Mouse (Mus musculus) megakaryocyte-erythroid progenitor cell, adult 5-6 weeks (primary cell): ENCODE results near the gene Ggt5. TPM values are rescaled to one million over a fixed set of nuclear protein-coding genes. Genes with fewer than 3 reads are reported as not detected.
"Not testable (repeated sequence)": the region's sequence is repeated elsewhere in the genome, so short reads cannot be mapped to it uniquely, and the experiment has no call there.

Experiments used
- ATAC-seq: replicated peaks from 2 replicates; pipeline ENCODE4 v1.8.0; 2016; ENCODE audit warnings: mild to moderate bottlenecking, inconsistent platforms; ENCODE audit not compliant: severe bottlenecking, poor library complexity, low FRiP score, low TSS enrichment
- total RNA-seq, 2 experiments: library from RNA; stranded (forward) in 1 of 2; stranded (reverse) in 1 of 2; fragments of 200-1000, 215-1000 nt in 1 of 2; fragments of >200 nt in 1 of 2; fragmentation: Nextera tagmentation in 1 of 2; gene quantifications; 2 replicates each; pipeline ENCODE4 v1.2.3; 2014 to 2017

The Ggt5 gene
- total RNA-seq, 2 experiments from 2014 or later = 0.52 to 0.70 TPM

DNA sequence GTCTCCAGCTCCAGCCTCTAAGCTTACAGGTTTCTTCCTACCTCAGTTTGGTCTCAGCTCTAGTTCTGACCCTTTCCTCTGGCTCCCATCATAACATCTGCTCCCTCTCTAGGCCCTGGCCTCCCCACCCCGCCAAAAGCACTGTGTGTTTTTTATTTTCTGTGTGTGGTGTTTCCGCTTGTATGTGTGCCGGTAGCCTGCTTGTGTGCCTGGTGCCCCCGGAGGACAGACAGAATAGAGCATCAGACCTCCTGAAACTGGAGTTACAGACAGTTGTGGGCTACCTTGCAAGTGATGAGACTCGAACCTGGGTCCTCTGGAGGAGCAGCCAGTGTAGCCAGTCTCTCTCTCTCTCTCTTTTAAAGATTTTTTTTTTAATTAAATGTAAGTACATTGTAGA, 22.8 kb upstream of the Ggt5 start:
- ATAC-seq = peak; percentile 29; the same call in 1 of the 2 replicates

DNA sequence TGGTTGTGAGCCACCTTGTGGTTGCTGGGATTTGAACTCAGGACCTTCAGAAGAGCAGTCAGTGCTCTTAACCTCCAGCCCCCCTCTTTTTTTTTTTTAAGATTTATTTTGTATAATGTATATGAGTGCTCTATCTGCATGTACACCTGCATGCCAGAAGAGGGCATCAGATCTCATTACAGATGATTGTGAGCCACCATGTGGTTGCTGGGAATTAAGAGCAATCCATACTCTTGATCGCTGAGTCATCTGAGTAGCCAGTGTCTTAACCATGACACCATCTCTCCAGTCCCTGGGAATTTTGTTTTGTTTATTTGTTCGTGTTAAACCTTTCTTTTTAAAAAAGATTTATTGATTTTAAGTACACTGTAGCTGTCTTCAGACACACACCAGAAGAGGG, 22.4 kb upstream of the Ggt5 start:
- not testable (repeated sequence) for ATAC-seq

DNA sequence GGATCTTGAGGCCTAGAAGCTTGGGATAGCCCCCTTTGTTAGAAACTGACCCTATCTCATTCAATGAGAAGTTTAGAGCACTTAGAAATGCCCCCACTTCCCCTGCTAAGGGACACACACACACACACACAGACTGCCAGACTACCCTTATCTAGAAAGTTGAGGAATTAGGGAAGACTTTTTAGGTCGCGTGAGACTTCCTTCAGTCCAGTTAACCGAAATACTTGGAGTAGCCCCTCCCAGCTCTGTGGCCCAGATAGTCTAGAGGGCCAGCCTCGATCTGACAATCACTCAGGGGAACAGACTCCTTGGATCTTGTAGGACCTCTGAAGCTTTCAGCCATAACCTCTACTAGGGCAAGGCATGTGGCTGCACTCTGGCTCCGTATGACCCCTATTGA, 21.1 kb upstream of the Ggt5 start:
- ATAC-seq = no peak

- no peak for ATAC-seq
Observed at GRCm38 (mm10) chr10:75568441-75568840, 20.7 kb upstream of the Ggt5 start.

DNA sequence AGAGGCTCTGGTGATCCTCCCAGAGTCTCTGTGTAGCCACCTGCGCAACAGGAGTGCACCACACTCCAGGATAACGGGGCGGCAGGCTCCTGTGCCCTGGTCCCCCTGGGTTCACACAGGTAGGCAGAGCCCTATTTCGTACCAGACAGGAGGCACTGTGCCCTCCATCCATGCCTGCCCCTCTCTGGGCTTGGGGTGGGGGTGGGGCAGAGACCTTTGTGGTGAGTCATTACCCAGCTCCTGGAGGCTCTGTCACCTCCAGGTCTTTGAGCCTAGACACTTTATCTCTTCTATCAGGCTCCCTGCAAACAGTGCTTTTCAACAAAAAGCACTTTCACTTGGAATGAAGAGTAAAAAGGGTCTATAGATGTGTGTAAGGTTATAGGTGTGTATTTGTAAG, 20.3 kb upstream of the Ggt5 start:
- no peak for ATAC-seq

DNA sequence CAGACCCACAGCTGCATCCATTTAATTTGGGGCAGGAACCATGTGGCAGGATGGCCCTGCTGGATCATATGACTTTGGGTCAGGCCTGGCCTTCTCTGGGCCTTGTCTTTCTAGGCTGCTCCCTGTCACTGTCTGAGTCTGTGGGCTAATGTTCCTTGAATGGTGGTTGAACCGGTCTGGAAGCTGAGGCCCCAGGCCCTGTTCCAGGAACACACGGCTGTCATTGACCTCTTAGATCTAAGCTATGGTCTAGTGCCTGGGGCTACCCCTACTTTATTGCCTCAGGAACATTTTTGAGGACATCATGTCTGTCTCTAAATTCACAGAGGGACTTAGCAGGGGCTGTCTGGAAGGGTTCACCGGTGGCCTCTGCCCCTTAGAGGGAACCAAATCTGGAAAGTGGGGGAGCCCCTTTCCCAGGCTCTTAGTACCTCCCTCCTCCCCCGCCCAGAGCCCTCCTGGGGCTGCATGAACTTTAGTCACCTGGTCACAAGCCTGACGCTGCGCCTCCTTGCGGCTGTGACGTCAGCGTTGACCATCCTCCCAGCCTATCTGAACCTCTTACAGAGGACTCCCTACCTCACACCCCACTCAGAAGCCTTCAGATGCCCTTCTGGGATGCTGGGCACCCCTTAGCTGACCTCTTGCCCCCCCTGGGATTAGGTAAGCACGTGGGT, 18.0 kb upstream of the Ggt5 start:
- no peak for ATAC-seq

DNA sequence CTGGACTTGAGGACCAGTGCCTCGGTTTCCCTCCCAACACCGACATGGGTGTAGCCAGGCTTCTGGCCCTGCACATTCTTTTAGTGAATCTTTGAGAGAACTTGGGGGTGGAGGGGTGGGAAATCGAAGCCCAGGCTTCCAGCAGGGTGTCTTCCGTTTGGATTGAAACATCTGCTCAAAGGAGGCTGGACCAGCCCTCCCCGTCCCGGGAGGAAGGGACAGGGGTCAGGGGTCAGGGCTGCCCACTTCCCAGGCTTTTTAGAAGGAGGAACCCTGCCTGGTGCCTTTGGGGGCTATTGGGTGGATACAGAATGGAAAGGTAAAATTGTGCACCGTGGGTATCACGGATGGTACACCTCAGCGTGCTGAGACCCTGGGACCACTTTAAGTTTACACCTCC, 17.2 kb upstream of the Ggt5 start:
- no peak for ATAC-seq

- ATAC-seq = no peak
Observed at GRCm38 (mm10) chr10:75573181-75573580, 16.0 kb upstream of the Ggt5 start.

DNA sequence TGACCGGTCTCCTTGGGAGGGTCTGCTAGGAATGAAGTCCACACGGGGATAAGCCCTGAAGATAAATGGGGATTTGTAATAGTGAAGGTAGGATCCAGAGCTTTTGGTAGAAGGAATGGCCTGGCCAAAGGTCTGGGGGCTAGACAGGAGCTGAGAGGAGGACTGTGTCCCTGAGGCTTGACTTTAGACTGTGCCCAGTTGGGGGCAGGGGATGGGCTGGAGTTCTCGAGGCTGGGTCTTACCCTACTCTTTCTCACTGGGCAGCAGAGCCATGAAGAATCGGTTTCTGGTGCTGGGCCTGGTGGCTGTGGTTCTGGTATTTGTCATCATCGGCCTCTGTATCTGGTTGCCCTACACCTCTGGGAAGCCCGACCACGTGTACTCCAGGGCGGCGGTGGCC, 15.2 kb upstream of the Ggt5 start:
- ATAC-seq = no peak

DNA sequence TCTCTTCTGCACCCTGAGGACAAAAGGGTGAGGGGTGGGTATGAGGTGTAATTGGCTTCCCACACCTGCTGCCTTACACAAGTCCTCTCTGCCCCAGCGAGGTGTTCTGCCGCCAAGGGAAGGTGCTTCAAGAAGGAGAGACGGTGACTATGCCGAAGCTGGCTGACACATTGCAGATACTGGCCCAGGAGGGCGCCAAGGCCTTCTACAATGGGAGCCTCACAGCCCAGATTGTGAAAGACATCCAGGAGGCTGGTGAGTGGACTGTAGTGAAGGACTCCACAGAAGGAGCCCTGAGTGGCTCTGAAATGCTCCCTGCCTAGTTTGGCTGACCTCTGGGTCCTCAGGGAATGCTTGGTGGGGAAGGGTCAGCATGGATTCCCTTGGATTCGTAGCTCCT, 10.0 kb upstream of the Ggt5 start:
- ATAC-seq = no peak

DNA sequence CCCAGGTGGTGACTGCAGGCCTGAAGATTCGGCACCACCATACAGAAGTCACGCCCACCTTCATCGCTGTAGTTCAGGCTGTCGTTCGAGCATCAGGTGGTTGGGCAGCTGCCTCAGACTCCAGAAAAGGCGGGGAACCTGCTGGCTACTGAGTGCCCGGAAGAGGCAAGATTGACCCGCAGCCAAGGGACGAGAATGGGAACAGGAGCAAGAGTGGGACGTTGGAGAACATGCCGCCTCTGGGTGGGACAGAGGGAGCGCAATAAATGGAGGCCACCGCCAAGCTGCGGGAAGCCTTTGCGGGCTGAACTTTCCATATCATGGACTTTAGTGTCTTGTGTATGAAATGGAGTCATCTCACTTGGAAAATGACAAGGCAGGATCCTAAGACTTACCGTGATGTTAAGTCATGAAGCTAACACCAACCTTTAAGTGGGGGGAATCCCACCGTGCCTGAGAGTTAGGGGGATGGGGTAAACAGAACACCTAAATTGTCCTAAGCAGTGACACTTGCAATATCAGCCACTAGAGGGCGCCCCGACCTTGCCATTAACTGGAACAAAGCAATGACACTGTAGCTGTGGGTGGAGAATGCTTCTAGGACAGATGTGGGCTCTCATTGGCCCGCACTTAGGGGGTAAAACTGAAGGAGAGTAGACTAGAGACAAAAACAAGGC, 3.1 kb upstream of the Ggt5 start:
- peak; percentile 64 for ATAC-seq

GRCm38 (mm10) chr10:75586553-75586879, 2.6 kb upstream of the Ggt5 start:
- ATAC-seq = no peak

- no peak for ATAC-seq
Observed at GRCm38 (mm10) chr10:75587781-75588180, 1.4 kb upstream of the Ggt5 start.

GRCm38 (mm10) chr10:75588336-75588735, 804 bp upstream of the Ggt5 start:
- no peak for ATAC-seq

DNA sequence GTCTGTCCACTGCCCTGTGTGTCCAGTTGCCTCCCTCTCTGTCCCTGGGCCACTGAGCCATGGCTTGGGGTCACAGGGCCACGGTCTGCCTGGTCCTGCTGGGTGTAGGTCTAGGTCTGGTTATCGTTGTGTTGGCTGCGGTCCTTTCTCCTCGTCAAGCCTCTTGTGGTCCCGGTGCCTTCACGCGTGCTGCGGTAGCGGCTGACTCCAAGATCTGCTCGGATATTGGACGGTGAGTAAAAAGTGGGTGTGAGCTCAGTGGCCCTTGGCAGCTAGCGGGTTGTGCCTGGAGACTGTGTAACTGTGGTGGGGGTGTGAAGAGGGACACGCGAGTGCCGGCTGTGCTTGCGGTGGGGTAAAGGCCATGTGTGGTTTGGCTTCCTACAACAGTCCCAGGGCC, 511 bp downstream of the Ggt5 start:
- peak; percentile 55 for ATAC-seq

DNA sequence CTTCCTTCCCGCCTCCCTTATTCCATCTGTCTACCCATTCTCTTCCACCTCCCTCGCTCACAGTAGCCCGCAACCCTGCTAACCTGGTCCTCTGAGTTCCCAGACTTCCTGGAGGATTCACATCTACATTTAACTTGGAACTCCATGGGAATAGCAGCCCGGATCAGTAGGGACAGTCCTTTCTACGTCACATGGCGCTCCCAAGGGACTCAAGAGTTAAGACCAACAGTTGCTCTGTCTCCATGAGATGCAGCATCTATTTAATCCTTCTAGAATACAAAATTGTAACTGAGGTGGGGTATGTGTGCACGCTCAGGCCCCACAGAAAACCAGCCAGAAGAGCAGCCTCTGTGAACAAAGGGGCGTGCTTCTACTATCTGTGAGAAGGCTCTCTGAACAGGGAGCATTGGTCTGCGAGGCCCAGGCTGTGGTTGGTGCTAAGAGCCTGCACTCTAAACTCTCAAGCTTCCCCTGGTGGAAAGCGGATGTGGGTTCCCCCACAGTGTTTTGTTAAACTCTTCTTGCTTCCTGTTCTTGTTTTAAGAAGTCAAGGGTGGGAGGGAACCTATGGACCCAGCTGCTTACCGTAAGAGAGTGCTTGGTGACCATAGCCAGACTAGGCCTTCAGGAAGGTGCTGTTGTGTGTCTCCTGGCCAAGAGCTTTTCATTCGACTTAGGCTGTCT, 2.2 kb downstream of the Ggt5 start:
- ATAC-seq = peak; percentile 75

DNA sequence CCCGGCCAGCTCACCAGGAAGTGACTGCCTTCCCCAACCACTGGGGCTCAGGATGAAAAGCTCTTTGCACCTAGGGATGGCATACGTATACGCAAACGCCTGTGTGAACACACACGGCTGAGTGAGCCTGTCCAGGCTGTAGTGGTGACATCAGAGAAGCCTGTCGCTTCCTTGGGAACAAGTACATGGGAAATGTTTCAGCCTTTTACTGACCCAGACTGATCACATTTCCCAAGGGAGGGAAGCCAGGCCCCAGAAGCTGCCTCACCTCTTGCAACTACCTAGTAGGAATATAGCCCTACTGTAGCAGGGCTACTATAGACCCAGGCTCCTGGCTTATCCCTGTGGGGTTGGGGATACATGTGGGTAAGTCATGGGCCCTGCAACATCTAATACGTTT, 3.4 kb downstream of the Ggt5 start:
- no peak for ATAC-seq

DNA sequence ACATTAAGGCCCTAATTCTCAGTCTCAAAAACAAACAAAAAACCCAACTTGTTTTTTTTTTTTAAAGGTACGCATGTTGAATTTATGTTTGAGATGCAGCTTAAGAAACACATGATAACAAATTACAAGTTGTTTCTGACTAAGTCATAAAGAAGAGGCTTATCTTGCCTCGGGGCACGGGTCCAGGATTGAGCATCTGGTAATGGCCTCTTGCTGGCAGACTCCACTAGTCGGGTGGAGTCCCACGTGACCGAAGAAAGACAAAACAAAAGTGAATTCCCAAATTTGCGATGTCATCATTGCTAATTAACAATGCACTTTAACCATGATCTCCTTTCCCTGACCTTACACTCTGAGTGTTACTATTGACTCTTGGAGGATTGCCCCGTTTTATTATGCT, 6.8 kb downstream of the Ggt5 start:
- ATAC-seq = peak; percentile 64

GRCm38 (mm10) chr10:75600189-75600730, 11.1 kb downstream of the Ggt5 start:
- no peak for ATAC-seq

GRCm38 (mm10) chr10:75605162-75605846, 16.2 kb downstream of the Ggt5 start:
- ATAC-seq = no peak
